Mouse (Mus musculus) T-helper 2 cell (primary cell): ENCODE data around the gene Loxl1.

Experiments
- in situ Hi-C: fragments of 300-600 bp; cut with MboI, MseI; formaldehyde crosslinking; loops from one replicate; pipeline ENCODE4 v1.15.1; 2025; ENCODE audit warnings: high pct_unique_total_duplicates

The Loxl1 gene

DNA sequence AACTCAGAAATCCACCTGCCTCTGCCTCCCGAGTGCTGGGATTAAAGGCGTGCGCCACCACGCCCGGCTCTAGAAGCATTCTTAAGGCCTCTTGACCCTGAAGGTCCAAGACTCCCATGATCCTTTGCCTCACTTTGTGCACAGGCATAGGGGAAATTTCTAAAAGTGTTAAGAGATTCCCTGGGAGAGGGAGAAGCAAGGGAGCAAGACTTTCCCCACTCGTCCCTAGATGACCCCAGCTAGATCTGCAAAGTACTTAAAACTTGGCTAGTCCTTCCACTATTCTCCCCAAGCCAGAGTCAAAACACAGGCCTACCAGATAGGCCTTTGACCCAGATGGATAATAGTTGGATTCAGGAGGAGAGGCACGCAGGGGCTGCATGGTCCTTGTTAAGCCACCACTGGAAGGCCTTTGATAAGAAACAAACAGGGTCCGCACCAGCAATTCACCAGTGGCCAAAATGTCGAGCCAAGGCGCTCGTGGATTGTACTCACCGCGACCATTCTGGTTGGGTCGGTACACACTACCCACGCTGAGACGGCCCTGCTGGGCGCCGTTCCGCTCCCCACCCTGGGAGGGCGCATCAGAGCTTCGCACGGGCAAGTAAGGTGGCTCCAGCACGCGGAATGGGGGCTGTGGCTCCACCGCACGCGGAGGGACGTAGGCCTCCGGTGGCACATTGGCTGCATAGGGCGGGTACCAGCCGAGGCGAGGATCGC, 1.6 kb downstream of the Loxl1 start:
- in situ Hi-C loops, result no loop called here

DNA sequence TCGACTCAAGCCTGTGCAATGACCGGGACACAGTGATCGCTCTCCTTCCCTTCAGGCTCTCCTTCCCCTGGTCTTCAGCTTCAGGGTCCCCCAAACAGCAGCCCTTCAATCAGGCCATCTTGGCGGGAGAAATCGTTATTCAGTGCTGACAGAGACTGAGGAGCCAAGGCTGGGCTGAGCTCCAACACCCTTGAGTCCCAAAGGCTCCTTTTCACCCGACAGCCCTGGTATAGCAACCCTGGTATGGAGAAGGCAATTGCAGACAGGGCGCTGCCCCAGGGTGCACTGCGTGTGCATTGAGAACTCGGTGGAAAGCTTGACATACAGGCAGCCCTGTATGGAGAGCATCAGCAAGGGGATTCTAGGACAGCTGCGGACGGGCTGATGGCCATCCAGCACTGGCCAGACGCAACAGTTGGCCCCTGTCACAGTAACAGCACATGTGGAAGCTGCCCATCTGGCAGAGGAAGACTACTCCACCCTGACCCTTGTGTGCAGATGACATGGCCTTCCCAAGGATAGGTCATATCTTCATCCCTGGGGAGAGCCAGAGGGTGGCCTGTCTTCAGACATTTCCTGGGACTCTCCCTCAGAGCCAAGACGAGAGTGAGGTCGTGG, 2.8 kb downstream of the Loxl1 start:
- in situ Hi-C loops, result no loop called here

DNA sequence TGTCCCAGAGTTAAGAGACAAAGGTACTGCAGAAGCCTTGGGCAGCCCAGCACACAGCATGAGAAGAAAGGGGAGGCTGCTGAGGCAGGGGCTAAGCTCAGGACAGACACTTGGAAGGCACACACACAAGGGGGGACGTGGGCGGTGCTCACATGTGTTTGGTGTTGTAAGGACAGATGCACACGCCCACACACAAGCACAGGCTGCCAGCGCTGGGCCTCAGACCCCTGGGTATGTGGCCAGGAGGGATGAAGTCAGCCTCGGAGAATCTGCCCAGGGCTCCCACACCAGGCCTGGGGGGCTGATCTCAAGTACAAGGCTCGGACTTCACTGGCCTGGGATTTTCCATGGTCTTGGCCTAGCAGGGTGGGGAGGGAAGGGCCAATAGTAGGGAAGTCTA, 4.6 kb downstream of the Loxl1 start:
- in situ Hi-C loops, result no loop called here

DNA sequence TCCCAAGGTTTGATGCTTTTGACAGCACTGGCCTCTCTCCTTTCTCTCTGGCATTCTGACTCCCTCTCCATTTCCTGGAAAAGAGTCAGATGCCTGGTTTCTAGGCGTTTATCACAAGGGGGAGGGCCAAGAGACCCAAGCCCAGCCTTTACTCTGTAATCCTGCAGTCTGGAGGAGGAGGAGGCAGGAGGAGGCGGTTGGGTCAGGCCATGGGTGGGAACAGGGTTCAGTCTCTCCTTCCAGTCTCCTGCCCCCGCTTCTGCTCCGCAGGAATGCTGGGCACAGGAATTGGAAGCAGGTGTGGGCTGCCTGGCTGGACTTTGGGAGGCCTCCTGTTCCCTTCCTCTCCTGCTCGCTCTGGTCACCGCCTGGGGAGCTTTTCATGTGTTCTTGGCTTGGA, 7.3 kb downstream of the Loxl1 start:
- in situ Hi-C loops, result no loop called here

DNA sequence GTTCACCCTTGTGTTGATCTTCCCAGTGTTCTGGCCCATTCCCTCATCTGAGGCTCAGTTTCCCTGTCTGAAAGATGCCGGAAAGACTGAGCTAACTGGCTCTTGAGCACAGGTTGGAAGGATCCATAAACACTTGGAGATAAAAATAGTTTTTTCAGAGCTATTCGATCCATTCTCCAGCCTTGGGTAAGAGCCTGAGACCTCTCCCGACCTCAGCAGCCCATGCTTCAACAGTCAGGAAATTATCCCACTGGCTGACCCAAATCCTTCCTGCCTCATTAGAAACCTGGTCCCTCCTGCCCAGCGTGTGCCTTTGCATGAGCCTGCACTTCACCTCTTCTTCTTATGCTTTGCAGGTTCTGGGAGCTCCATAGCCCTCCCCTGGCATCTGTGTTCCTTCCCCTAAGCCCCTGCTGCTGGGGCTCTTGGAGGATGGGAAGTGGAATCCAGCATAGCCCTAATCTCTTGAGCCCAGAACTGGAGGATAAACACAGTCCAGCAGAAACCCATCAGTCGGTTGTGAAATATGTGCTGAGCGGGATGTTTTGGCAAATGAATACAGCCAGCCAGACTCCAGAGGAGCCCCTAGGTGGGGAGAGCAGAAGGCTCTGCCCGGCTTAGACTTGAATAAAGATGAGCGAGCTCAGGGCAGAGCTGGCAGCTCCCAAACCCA, 9.3 kb downstream of the Loxl1 start:
- in situ Hi-C loops, result loop anchor here (5.0 kb wide), 1 partner anchor 251 kb away; no protein-coding TSS in a partner anchor

DNA sequence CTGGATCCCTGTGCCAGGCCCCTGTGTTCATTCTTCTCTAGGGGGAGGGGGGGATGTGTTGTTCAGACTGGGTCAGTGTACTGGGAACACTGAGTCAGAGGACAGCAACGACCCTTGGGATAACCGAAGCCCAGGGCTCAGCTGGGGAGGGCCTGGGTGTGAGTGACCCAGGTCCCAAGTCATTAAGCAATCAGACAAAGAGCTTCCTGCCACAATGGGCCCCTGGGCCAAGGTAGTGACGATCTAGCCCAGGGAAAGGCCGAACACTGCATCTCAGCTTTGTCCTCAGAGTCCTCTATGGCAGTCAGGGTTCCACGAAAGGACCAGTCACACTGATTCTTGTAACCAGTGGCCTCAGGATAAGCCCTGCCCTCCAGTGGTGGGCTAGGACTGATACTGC, 9.9 kb downstream of the Loxl1 start:
- in situ Hi-C loops, result loop anchor here (5.0 kb wide), 1 partner anchor 251 kb away; no protein-coding TSS in a partner anchor

DNA sequence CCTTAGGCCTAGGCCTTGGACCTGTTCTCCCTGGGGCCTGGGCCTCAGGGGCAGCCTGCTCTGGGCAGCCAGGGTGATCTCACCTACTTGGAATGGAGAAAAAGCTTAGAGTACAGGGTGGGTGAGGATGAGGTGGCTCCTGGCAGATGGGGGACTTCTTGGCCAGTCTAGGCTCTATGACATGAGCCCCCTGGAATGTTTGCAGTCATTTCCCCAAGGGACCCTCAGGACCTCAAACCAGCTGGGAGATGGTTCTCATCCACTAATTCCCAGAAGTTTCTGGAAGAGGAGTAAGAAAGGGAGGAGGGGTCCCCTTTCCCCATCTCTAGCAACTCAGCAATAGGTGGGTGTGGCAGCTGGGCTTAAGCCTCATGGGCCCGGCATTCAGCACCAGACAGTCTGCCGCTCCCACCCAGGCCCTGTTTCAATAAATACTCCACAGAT, 13.6 kb downstream of the Loxl1 start:
- in situ Hi-C loops, result no loop called here

DNA sequence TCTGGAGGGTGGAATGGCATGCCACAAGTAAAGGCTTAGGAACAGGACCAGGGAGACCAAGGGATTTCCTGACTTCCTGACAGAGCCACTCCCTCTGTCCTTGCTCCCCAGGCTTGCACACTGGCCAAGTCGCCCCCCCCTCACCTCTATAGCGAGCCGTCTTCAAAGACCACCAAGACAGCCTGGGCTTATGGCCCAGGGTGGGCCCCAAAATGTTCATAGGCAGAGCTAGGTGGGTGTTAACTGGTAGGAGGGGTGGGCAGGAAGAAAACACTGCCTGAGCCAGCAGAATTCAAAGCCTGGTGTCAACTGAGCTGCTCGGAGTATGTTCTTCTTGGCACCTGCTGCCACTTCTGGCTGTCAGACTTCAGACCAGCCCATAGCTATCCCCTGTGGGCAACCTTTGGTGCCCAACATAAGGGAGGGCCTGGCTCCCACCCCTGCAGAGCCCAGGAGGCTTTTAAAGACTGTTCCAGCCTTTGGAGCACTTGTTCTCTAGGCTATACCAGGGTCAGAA, 15.0 kb downstream of the Loxl1 start:
- in situ Hi-C loops, result no loop called here

DNA sequence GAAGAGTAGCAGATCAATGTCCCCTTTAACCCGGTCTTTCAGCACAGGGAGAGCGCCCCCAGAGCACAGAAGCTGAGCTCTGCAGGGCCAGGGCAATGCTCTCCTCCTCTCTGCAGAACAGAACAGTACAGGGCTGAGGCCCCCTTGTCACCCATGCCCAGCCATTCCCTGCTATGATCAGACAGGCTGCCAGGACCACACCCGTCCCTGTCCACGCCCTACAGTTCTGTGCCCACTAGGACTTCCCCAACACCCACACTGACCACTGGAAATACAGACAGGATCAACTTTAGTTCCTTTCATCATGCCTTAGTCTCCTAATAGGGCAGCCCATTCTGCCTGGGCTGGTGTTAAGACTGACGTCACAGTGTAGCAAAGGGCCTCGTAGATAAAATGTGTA, 15.9 kb downstream of the Loxl1 start:
- in situ Hi-C loops, result no loop called here

DNA sequence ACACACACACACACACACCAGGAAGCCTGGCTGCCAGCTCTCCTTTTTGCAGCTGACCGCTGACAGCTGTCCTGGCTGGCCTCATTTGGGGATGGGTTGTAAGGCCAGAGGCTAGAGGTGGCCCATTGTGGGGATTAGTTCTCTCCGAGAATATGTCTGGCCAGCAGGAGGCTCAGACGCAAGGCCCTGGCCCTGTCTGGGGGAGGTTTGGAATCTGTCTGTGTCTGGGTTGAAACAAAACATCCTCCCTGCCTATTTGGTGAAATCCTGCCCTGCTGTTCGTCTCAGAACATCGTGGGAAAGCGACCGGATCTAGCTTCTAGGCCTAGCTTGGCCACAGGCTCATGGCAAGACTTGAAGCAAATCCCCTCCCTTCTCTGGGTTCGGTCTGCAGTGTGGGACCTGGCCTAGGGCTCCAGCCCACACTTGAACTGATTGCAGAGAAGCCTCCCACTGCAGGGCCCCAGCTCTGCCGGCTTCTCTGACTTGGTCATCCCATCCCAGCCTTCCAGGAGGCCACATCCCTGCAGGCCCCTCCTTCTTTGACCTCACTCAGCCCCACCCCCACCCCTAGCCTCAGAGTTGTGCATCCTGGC, 17.1 kb downstream of the Loxl1 start:
- in situ Hi-C loops, result no loop called here

DNA sequence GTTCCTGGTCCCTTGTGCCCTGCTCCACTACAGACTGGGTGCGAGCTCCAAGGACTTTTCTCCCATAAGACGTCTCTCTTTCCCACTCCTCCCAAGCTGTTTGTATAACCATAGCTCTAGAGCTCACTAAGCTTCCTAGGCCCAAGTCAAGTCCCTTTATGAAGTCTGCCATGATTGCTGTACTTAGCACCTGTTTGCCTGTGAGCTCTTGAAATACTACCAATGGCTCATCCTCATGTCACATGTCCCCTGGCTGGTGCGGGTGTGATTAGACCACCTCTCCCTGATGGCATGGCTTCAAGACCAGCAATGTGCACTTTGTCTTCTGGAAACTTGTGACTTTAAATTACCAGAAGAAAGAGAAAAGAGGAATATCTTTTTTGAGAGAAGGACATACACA, 17.6 kb downstream of the Loxl1 start:
- in situ Hi-C loops, result no loop called here

DNA sequence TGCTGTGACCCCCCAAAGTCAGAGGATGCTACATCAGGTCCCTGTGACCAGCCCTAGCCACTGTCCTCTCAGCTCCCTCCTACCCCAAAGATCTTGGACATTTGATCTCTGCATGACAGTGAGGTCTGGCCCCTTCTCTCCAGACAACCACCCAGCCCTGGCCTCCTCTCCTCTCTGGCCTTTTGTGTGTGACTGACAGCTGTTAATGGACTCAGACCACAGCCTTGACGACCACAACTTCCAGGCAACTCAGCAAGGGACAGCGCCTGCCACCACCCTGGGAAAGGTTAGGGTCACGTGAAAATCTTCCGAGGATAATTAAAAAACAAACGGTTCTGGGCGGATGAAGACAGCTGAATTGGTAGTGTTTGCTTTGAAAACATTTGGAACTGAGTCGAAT, 18.5 kb downstream of the Loxl1 start:
- in situ Hi-C loops, result no loop called here

DNA sequence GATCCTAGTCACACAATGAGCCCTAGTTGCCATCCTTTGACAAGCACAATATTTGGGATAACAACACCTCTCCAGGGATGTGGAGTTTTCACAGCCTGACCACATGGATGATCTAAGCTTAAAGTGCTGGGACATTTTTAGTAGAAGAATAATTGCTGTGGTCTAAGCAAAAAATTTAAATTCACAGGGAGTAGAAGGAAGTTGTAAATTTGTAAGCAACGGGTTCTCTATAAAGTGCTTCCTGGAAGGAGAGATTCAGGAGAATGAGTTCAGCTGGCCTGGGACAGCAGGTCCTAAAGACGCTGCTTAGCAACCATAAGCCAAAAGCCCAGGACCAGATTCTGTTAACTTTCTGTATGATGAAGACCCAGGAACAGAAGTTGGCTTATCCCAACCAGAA, 23.1 kb downstream of the Loxl1 start:
- in situ Hi-C loops, result no loop called here

DNA sequence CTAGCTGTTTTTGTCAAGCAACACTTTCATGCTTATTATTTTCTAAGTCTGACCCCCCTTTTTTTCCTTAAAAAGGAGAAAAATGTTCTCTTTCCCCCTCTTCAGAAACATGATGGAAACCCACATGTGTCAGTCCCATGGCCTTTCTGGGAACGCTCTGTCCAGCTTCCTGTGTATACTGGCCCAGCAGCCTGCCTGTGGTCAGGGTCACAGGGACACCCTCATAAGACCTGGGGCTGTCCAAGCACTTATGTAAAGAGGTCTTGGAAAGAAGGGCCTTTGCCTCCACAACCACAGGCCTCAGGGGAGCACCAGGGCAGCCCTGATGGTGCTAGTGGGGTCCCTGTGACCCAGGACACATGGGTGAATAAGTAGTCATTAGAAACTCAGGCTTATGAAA, 23.9 kb downstream of the Loxl1 start:
- in situ Hi-C loops, result no loop called here

DNA sequence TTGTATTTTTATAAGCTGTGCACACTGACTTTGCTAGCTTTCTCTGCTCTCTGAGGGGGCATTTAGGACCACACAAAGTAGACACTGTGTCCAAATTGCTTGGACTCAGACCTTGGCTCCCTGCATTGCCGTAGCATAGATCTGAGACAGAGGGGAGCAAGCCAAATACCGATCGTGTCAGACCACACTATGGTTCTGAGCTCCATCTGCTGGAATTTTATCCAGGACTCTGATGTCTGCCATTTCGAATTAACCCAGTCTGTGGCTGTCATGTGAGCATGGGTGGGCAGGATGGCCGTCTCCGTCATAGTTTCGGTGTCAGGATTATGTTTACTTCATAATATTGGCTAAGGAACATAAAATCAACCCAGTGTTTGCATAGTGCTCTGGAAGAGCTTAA, 29.6 kb downstream of the Loxl1 start:
- in situ Hi-C loops, result loop anchor here (5.0 kb wide), 1 partner anchor 51 kb away; no protein-coding TSS in a partner anchor

DNA sequence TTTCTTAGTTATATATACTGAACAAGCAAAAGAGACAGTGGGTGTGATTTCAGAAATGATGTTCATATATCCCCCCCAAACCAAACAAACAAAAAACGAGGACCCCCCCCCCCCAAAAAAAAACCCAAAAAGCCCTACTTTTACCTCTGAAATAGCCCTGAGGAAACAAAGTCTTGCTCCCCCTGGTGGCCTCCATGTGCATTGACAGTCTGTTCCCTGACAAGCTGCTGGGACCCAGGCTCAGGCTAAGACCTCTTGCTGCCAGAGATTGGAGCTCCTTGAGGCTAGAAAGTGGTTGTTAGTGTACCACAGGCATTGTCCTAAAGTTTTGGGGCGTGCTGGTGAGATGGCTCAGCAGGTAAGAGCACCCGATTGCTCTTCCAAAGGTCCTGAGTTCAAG, 31.4 kb downstream of the Loxl1 start:
- in situ Hi-C loops, result loop anchor here (5.0 kb wide), 1 partner anchor 49 kb away; no protein-coding TSS in a partner anchor

DNA sequence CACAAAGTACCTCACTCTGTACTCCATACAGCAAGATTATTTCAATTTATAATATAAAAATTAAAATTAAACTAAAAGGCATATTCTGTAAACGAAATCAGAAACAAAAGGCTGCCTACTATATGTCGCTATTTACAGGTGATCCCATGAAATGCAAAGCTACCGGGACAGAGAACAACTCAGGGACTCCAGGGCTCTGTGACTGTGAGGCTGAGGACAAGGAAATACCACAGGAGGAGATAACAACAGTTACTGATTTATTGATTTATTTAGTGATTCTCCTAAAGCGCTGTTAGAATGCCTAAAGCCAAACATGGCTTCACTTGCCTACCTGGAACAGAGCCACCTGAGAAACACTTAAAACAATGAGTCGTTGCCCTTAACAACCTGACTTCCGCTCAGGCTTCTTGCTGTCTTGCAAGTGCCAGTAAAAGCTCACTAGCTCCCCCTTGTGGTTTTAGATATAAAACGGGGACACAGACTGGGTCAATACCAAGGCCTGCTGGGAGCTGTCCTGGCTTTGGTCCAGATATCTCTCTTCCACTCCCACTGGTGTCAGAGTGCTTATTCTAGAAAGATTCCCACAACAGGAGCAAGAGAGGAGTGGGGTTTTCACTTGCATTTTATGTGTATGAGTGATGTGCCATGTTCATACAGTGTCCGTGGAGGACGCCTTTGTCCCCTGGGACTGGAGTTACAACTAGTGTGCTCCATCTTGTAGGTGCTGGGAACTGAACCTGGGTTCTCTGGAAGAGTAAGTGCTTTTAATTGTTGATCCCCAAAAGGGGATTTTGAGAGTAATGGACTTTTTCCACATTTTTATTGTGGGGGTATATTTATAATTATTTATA, 32.5 kb downstream of the Loxl1 start:
- in situ Hi-C loops, result loop anchor here (5.0 kb wide), 1 partner anchor 48 kb away; no protein-coding TSS in a partner anchor

DNA sequence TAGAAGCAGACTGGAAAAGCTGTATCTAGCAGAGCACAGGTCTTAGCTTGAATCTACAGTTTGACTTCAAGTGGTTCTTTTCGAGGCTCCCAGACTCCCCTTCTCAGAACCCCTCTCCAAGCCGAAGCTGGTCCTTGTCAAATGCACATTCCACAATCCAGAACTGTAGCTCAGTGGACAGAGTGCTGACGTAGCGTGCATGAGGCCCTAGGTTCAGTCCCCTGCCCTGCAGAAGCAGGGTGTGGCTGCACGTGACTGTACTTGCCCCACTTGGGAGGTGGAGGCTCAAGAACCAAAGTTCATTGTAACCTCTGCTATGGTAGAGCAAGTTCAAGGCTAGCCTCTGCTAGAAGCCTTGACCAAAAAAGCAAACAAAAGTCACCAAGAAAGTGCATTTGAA, 33.2 kb downstream of the Loxl1 start:
- in situ Hi-C loops, result loop anchor here (5.0 kb wide), 1 partner anchor 47 kb away; no protein-coding TSS in a partner anchor

DNA sequence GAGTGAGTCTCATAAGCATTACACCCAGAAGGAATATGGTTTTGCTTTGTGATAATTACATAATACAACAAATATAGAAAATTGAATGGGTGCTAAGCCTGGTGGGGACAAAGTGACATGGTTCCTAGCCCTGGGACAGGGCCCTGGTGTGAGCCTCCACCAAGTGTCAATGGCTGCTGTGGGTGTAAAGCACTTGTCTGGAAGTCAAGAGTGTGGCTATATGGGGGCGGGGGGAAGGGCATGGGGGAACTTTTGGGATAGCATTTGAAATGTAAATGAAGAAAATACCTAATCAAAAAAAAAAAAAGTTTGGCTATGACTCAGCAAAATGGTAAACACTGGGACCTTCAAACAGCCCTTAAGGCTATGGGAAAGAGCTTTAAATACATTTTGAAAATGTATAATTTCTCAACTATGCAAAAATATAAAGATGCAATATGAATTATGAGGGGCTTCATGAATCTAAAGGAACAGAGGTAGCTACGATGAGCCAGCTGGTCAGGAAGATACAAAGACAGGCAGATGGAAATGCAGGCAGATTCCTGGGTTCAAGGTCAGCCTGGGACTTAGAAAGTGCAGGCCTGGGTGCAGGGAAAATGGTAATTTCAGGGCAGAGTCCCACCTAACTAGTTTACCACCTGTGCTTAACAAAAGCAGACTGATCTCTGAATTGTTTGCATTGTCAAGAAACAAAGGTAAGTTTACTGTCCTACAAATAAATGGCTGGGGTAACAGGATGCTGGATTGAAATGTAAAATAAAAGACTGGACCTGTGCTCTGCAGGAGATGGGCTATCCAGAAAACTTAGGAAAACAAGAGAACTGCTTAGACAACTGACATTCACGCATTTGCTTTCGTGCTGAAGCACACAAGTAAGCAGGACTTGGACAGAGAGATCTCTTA, 33.9 kb downstream of the Loxl1 start:
- in situ Hi-C loops, result no loop called here

DNA sequence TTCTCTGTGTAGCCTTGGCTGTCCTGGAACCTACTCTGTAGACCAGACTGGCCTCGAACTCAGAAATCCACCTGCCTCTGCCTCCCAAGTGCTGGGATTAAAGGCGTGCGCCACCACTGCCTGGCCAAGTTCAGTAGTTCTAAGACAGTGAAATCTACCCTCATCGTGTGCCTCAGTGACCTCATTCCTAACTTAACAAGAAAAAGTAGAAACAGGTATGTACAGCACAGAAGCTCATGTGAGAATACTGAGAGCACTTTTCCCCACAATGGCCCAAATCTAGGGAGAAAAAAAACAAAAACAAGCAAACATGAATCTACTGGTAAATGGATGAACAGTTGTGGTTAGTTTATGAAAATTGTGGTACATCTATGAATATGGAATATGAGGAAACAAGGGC, 34.7 kb downstream of the Loxl1 start:
- in situ Hi-C loops, result no loop called here
